Mouse (Mus musculus) CH12.LX (cell line): ENCODE data around the gene Gm40193.

Experiments
- CTCF ChIP-seq, 2 experiments: IDR thresholded peaks in 1 of 2; conservative IDR thresholded peaks in 1 of 2; 2 replicates each; pipeline ENCODE4 v1.5.1; 2011 to 2012; ENCODE audit warnings: low read depth in 2 of 2, low read length in 2 of 2, improper control_type of control experiment in 1 of 2, inconsistent platforms in 1 of 2, mild to moderate bottlenecking in 1 of 2, moderate library complexity in 1 of 2
- EP300 ChIP-seq: IDR thresholded peaks from 2 replicates; pipeline ENCODE4 v1.6.1; 2011; ENCODE audit warnings: low read length, improper control_type of control experiment
- MYC ChIP-seq: IDR thresholded peaks from 2 replicates; pipeline ENCODE4 v1.6.1; 2011; ENCODE audit warnings: low read depth, mild to moderate bottlenecking, improper control_type of control experiment, low read length
- POLR2AphosphoS2 ChIP-seq: IDR thresholded peaks from 2 replicates; pipeline ENCODE4 v1.6.1; 2011; ENCODE audit warnings: low read depth, low read length, improper control_type of control experiment
- USF1 ChIP-seq: IDR thresholded peaks from 2 replicates; pipeline ENCODE4 v1.6.1; 2014; ENCODE audit warnings: low read depth, mild to moderate bottlenecking, inconsistent platforms, low read length, improper control_type of control experiment
- ZC3H11A ChIP-seq: IDR thresholded peaks from 2 replicates; pipeline ENCODE4 v1.6.1; 2012; ENCODE audit warnings: low read depth, mild to moderate bottlenecking, inconsistent platforms, low read length, improper control_type of control experiment
- ZMIZ1 ChIP-seq: IDR thresholded peaks from 2 replicates; pipeline ENCODE4 v1.6.1; 2012; ENCODE audit warnings: low read depth, mild to moderate bottlenecking, inconsistent platforms, low read length, improper control_type of control experiment

GRCm38 (mm10) chr11:70540928-70541327 lies 8.2 kb upstream of the Gm40193 start:
- TF ChIP-seq ZC3H11A: no peak
- no peak for TF ChIP-seq CTCF (conservative IDR thresholded peaks at IDR 0.05 in 1 of 2, IDR thresholded peaks at IDR 0.05 in 1 of 2; ENCODE audit: low read depth in 2 of 2, low read length in 2 of 2)
- no peak for TF ChIP-seq ZMIZ1
- TF ChIP-seq MYC: no peak
- no peak for TF ChIP-seq POLR2AphosphoS2
- TF ChIP-seq USF1: no peak
- TF ChIP-seq EP300: no peak
